Mouse (Mus musculus) lung, postnatal 0 days (tissue): ENCODE measurements around the gene Tefm. TPM values are rescaled to one million over a fixed set of nuclear protein-coding genes. Genes with fewer than 3 reads are reported as not detected.

Source experiments
- ATAC-seq: fragments of 200-750 bp; cut with Nextera tagmentation; 2 replicates; pipeline ENCODE4 v1.8.0; 2017; ENCODE audit warnings: moderate library complexity
- DNase-seq: peaks from one replicate; pipeline ENCODE4 v3.0.0-alpha.2; 2016; ENCODE audit warnings: low spot score
- H3K27ac ChIP-seq: fragments of 300-500 bp; sonication (generic); 2 replicates; pipeline ENCODE4 v1.5.1; 2014; ENCODE audit warnings: antibody characterized with exemption, mild to moderate bottlenecking, low read length, mixed read lengths
- H3K27me3 ChIP-seq: fragments of 300-500 bp; sonication (generic); replicated peaks from 2 replicates; pipeline ENCODE4 v1.6.1; 2014; ENCODE audit warnings: low read length, mixed read lengths; ENCODE audit not compliant: insufficient read depth
- H3K36me3 ChIP-seq: fragments of 300-500 bp; sonication (generic); 2 replicates; pipeline ENCODE4 v1.6.1; 2014; ENCODE audit warnings: low read length, mixed read lengths; ENCODE audit not compliant: insufficient read depth
- H3K4me1 ChIP-seq: fragments of 300-500 bp; sonication (generic); 2 replicates; pipeline ENCODE4 v1.6.1; 2014; ENCODE audit warnings: antibody characterized with exemption, low read depth, low read length, mixed read lengths; ENCODE audit not compliant: insufficient read depth
- H3K4me2 ChIP-seq: fragments of 300-500 bp; sonication (generic); replicated peaks from 2 replicates; pipeline ENCODE4 v1.6.1; 2014; ENCODE audit warnings: low read depth, mild to moderate bottlenecking, low read length, moderate library complexity, mixed read lengths
- H3K4me3 ChIP-seq: fragments of 300-500 bp; sonication (generic); 2 replicates; pipeline ENCODE4 v1.5.1; 2014; ENCODE audit warnings: low read depth, low read length
- H3K9ac ChIP-seq: fragments of 300-500 bp; sonication (generic); replicated peaks from 2 replicates; pipeline ENCODE4 v1.6.1; 2014; ENCODE audit warnings: low read depth, mild to moderate bottlenecking
- H3K9me3 ChIP-seq: fragments of 300-500 bp; sonication (generic); 2 replicates; pipeline ENCODE4 v1.6.1; 2016; ENCODE audit warnings: low read length, mixed read lengths
- CTCF ChIP-seq: IDR thresholded peaks from 2 replicates; pipeline ENCODE4 v1.5.1; 2016; ENCODE audit warnings: antibody characterized with exemption, mild to moderate bottlenecking
- EP300 ChIP-seq: IDR thresholded peaks from 2 replicates; pipeline ENCODE4 v1.6.1; 2016; ENCODE audit warnings: antibody characterized with exemption, mild to moderate bottlenecking, control low read depth
- WGBS: fragments of 180-500 bp; shearing (Covaris S2); extraction: QIAGEN DNeasy Blood & Tissue Kit; methylation state at CpG from one replicate; pipeline ENCODE4 v1.1.7; 2014; 5-methylcytosine and 5-hydroxymethylcytosine counted together
- polyA plus RNA-seq: library from polyadenylated mRNA; unstranded; fragments of >200 nt; fragmentation: Nextera tagmentation; extraction: Ambion mirVana; gene quantifications from 2 replicates; pipeline ENCODE4 v1.2.1, GENCODE M21; 2015

Gene Tefm
- polyA plus RNA-seq, 1 experiment from 2014 or later, result 19.5 TPM

DNA sequence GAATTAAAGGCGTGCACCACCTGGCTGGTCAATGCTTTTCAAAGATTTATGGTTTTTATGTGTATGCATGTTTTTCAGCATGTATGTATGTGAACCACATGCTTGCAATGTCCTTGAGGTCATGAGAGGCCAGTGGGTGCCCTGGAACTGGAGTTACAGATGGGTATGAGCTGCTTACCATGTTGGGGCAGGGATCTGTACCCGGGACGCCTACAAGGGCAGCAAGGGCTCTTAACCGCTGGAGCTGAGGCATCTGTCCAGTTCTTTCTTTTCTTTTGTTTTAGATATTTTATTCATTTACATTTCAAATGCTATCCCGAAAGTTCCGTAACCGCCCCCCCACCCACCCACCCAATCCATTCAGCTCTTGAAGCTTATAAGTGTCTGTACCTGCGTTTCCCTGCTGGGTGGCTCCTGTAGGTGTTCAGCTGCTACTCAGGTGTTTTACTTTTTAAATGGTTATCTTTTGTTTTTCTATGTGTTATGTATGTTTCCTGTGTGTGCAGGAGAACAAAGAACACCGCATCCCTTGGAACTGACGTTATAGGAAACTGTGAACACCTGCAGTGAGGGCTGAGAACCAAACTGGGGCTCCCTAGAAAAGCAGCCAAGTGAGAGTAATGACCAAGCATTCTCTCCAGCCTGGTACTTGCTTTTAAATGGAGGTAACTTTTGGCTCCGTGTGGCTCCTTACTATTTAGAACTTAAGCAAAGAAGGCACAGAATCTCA lies 5.9 kb downstream of the Tefm start:
- peaks cover 10% of the 10 kb centered on the region; the same call in 1 of the 2 replicates for H3K36me3 ChIP-seq
- H3K4me2 ChIP-seq, result no peak overlapping the region
- no peak overlapping the region for H3K4me3 ChIP-seq
- WGBS, result 91% methylated on average over 11 of the region's 11 CpGs
- H3K27me3 ChIP-seq, result no peaks in the 10 kb centered on the region
- no peak for TF ChIP-seq CTCF
- no peak for TF ChIP-seq EP300
- no peak for DNase-seq
- H3K4me1 ChIP-seq, result no peaks in the 10 kb centered on the region
- no peaks in the 10 kb centered on the region for H3K9me3 ChIP-seq
- no peak for ATAC-seq
- H3K27ac ChIP-seq, result no peak overlapping the region
- H3K9ac ChIP-seq, result no peak overlapping the region

DNA sequence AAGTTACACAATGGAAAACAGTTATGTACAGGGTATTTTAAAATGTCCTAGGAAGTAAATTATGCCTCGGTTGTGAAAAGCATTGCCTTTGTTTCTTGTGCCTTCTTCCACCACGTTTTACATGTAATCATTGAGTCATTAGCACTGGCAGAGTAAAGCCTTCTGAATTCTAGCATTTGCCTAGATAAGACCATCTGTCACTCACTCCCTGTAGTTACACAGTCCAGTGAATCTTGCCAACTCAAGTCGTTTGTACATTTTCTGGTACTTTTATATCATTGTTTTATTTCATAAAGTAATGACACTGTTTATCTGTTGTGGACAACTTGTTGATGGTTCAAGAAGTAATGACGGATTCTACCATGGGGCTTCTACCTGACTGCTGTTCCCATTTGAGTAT lies 7.2 kb downstream of the Tefm start:
- no peak for ATAC-seq
- H3K4me2 ChIP-seq, result no peak overlapping the region
- no peak overlapping the region for H3K4me3 ChIP-seq
- H3K27ac ChIP-seq, result no peak overlapping the region
- peaks cover 10% of the 10 kb centered on the region; the same call in 1 of the 2 replicates for H3K36me3 ChIP-seq
- no peaks in the 10 kb centered on the region for H3K4me1 ChIP-seq
- no peaks in the 10 kb centered on the region for H3K27me3 ChIP-seq
- no peak for DNase-seq
- no peak overlapping the region for H3K9ac ChIP-seq
- WGBS, result 66% methylated on average over 4 of the region's 4 CpGs
- no peak for TF ChIP-seq CTCF
- no peak for TF ChIP-seq EP300
- no peaks in the 10 kb centered on the region for H3K9me3 ChIP-seq

DNA sequence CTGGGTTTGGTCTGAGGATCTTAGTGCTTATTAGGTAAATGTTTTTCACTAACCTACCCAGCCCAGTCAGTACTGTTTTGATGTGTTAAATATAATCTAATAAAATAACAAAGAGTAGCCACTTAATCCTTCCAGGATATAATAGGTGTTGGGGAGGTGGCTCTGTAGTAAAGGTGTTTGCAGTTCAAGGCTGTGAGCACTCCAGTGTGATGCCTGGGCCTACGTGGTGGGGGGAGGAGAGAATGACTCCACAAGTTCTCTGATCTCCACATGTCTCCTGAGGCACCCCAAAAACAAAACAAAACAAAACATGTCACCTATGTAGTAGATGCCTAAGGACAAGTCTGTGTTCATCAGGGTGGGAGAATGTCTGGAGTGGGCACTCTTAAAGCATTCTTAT lies 9.9 kb downstream of the Tefm start:
- DNase-seq, result no peak
- H3K9me3 ChIP-seq, result no peaks in the 10 kb centered on the region
- no peak overlapping the region for H3K27ac ChIP-seq
- no peak for TF ChIP-seq CTCF
- no peak for TF ChIP-seq EP300
- no peak overlapping the region for H3K4me3 ChIP-seq
- no peaks in the 10 kb centered on the region for H3K4me1 ChIP-seq
- no peak overlapping the region for H3K9ac ChIP-seq
- no peak for ATAC-seq
- WGBS, result 62% methylated on average over 1 of the region's 1 CpGs
- peaks cover 10% of the 10 kb centered on the region; the same call in 1 of the 2 replicates for H3K36me3 ChIP-seq
- no peaks in the 10 kb centered on the region for H3K27me3 ChIP-seq
- H3K4me2 ChIP-seq, result no peak overlapping the region

DNA sequence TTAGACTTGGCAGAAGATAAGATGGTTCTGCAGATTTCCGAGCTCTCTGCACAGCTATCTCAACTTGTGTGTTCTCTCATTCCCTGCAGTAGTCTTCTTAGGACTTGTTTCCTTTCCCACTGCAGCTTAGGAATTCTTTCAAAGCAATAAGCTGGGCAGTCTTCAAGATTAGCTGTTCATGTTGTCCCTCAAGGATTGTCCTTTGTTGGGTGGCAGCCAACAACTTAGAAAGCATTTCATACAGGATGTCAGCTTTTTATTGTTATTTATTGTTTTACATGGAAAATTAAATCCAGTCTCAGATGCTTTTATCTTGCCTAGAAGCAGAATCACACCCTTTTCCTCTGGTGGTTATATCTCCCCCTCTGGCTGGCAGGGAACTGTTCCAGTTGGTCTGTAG lies 25.6 kb downstream of the Tefm start:
- peaks cover 12% of the 10 kb centered on the region; the same call in 1 of the 2 replicates for H3K36me3 ChIP-seq

DNA sequence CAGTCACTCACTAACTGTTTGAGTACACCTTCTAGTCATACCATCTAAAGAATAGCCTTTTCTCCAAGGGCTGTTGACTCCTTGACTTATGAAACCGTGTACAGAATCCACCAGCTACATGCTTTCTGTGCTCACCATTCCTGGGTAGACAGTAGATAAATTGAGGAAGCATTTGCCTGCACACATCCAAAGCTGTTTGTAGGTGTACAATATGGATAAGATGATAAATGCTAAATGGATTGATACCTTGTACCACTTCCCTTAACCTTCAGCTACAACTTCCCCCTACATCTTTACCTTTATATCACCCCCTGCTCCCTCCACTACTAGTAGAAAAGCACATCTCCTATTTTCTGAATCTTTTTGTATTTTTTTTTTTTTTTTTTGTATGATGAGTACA lies 37.6 kb downstream of the Tefm start:
- Histone ChIP-seq H3K36me3 (0 out of 2 replicates have a peak, but pooled peaks cover 3% of the 10 kb centered on the region), H3K4me1 (no peaks in the 10 kb centered on the region), H3K9ac (no peak overlapping the region), H3K4me2 (no peak overlapping the region), H3K27me3 (no peaks in the 10 kb centered on the region), H3K27ac (no peak overlapping the region), H3K9me3 (no peaks in the 10 kb centered on the region), H3K4me3 (no peak overlapping the region)
- TF ChIP-seq CTCF (no peak), EP300 (no peak)
- DNase-seq (no peak), ATAC-seq (no peak)
- WGBS, result 87% methylated on average over 1 of the region's 1 CpGs

More for the DNA sequence above, 25.6 kb downstream of the Tefm start:
- Histone ChIP-seq H3K27me3 (no peaks in the 10 kb centered on the region), H3K4me3 (no peak overlapping the region), H3K9me3 (no peaks in the 10 kb centered on the region), H3K4me1 (no peaks in the 10 kb centered on the region), H3K27ac (no peak overlapping the region), H3K9ac (no peak overlapping the region), H3K4me2 (no peak overlapping the region)
- WGBS, result 69% methylated on average over 1 of the region's 1 CpGs
- TF ChIP-seq EP300, result no peak
- no peak for TF ChIP-seq CTCF
- DNase-seq, result no peak
- no peak for ATAC-seq

DNA sequence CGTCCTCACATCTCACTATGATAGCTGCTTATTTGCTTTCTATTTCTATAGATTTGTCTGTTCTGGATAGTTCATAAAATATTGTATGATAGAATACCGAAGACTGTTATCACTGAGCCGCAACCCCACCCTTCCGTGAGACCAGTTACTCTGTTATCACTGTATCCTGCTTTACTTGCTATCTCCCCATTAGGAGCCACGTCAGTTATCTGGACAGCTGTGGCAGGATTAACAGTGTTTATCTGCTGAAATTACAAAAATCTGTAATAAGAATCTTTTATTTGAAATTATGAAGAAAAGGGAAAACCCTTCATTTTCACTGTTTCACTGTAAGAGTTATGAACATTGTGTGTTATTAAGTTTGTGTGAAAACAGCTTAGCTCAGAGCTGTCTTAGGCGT lies 40.7 kb downstream of the Tefm start:
- no peak for DNase-seq
- no peaks in the 10 kb centered on the region for H3K36me3 ChIP-seq

More for the DNA sequence above, 40.7 kb downstream of the Tefm start:
- Histone ChIP-seq H3K9me3 (no peaks in the 10 kb centered on the region), H3K9ac (no peak overlapping the region), H3K4me3 (no peak overlapping the region), H3K4me2 (no peak overlapping the region), H3K4me1 (no peaks in the 10 kb centered on the region), H3K27me3 (no peaks in the 10 kb centered on the region), H3K27ac (no peak overlapping the region)
- ATAC-seq, result no peak
- TF ChIP-seq CTCF (no peak), EP300 (no peak)
- 89% methylated on average over 6 of the region's 6 CpGs for WGBS
